ENCODE assay signal across 26 mouse cellular contexts in genomic region chr4:118867566-118867965, GRCm38 (mm10). TPM values are rescaled to one million over a fixed set of nuclear protein-coding genes. Genes with fewer than 3 reads are reported as not detected.
DNase-seq lines count a peak whose midpoint lies in the region; ATAC-seq and TF ChIP-seq lines count a peak whose summit lies in the region.
"Had no signal": no experiment of that assay in that cellular context is flagged by ENCODE, and none has a peak within 500 bp of the region (broad histone marks: within the 10 kb centered on the region; RNA-seq: fewer than 3 reads in every experiment).

No protein-coding gene starts in this region.

- TF ChIP-seq CTCF in heart, postnatal 0 days (IDR thresholded peaks at IDR 0.05; ENCODE audit: low read depth), result no peak

- H3K4me1 ChIP-seq in heart, postnatal 0 days (ENCODE audit: control insufficient read depth, insufficient read depth), result 0 out of 2 replicates have a peak, but pooled peaks cover 3% of the 10 kb centered on the region
- H3K4me1 ChIP-seq: forebrain, embryonic 10.5 days had no signal

- no peak overlapping the region for H3K9ac ChIP-seq in heart, postnatal 0 days (replicated peaks; ENCODE audit: low read depth, low read length)

- no peaks in the 10 kb centered on the region for H3K27me3 ChIP-seq in heart, postnatal 0 days (ENCODE audit: control insufficient read depth, insufficient read depth, low read length)

- H3K27ac ChIP-seq in heart, postnatal 0 days (ENCODE audit: low read depth), result peak overlapping the region; percentile 70
- H3K27ac ChIP-seq: forebrain, embryonic 10.5 days; stomach, postnatal 0 days had no signal

- H3K9me3 ChIP-seq in heart, postnatal 0 days (replicated peaks; ENCODE audit: control insufficient read depth, low read length), result no peaks in the 10 kb centered on the region
- H3K9me3 ChIP-seq: forebrain, embryonic 10.5 days had no signal

- intact Hi-C loops in heart, postnatal 25 days (cut with DNase I), result no loop called here

- 0 out of 2 replicates have a peak, but pooled peaks have one; percentile 28 for TF ChIP-seq EP300 in heart, postnatal 0 days (IDR thresholded peaks at IDR 0.05; ENCODE audit: low read depth)

- ATAC-seq in heart, postnatal 0 days (ENCODE audit: insufficient read depth, low read depth), result peak; percentile 92
- ATAC-seq: inflammation-experienced regulatory T-cells, adult 6 months had no signal

- no peak overlapping the region for H3K4me2 ChIP-seq in heart, postnatal 0 days (ENCODE audit: low read depth, low read length)

- DNase-seq in adrenal gland, postnatal 14 days, result peak; percentile 7
- no peak for DNase-seq in adrenal gland, postnatal 4 days (ENCODE audit: low spot score in 2 of 2)
- peak; percentile 59 for DNase-seq in heart, adult 11 months
- no peak for DNase-seq in heart, postnatal 25 days (ENCODE audit: low spot score)
- DNase-seq in brain, adult 2 months (ENCODE audit: low read depth, low spot score), result peak; percentile 1
- peak; percentile 57 for DNase-seq in heart, postnatal 0 days (ENCODE audit: low spot score)
- DNase-seq in frontal cortex, postnatal 14 days (ENCODE audit: low spot score in 2 of 2), result no peak
- DNase-seq in kidney, postnatal 36 days, result no peak
- DNase-seq: adrenal gland, adult 2 months; gastrocnemius, postnatal 14 days; kidney, adult 8-10 months; kidney, postnatal 25 days; lung, adult 18-20 months; right cerebral cortex, postnatal 25 days; thymus, postnatal 25 days had no signal

- no peak overlapping the region for H3K4me3 ChIP-seq in heart, postnatal 0 days (ENCODE audit: low read depth, low read length)
- H3K4me3 ChIP-seq: forebrain, embryonic 10.5 days had no signal

- H3K36me3 ChIP-seq in heart, postnatal 0 days (replicated peaks; ENCODE audit: control insufficient read depth, insufficient read depth, low read length), result no peaks in the 10 kb centered on the region
- H3K36me3 ChIP-seq: forebrain, embryonic 10.5 days had no signal

RNA-seq across cellular contexts. Expression of gene Olfr1331, which starts 3.1 kb away (rescaled TPM):
- not detected in 2 replicates for total RNA-seq in adrenal gland, postnatal 14 days (2021)
- not detected for total RNA-seq in adrenal gland, postnatal 4 days (2021)
- total RNA-seq in heart, postnatal 25 days (2021), result not detected
- not detected in 2 replicates for total RNA-seq in heart, postnatal 0 days (2014; rRNA removed; ENCODE audit: low replicate concordance)
- polyA plus RNA-seq in heart, postnatal 0 days (2015; fragmentation: Nextera tagmentation; extraction: Ambion mirVana), result not detected in 2 replicates
- total RNA-seq: adrenal gland, adult 2 months; gastrocnemius, postnatal 14 days; heart, postnatal 14 days; layer of hippocampus, postnatal 14 days; left cerebral cortex, postnatal 14 days; liver, adult 2 months; megakaryocyte-erythroid progenitor cell, adult 5-6 weeks; MEL had no signal
- polyA plus RNA-seq: adrenal gland, adult 2 months; forebrain, embryonic 10.5 days; inflammation-experienced regulatory T-cells, adult 6 months; liver, adult 2 months; neural tube, embryonic 11.5 days; stomach, postnatal 0 days had no signal

RNA-seq across cellular contexts. Expression of gene Olfr1330, which starts 20.8 kb away (rescaled TPM):
- total RNA-seq in adrenal gland, postnatal 14 days (2021), result not detected in 2 replicates
- not detected for total RNA-seq in adrenal gland, postnatal 4 days (2021)
- total RNA-seq in heart, postnatal 25 days (2021), result not detected
- not detected in 2 replicates for total RNA-seq in heart, postnatal 0 days (2014; rRNA removed; ENCODE audit: low replicate concordance)
- 0.14 and 0.22 TPM in 2 replicates for polyA plus RNA-seq in heart, postnatal 0 days (2015; fragmentation: Nextera tagmentation; extraction: Ambion mirVana)
- total RNA-seq: adrenal gland, adult 2 months; gastrocnemius, postnatal 14 days; heart, postnatal 14 days; layer of hippocampus, postnatal 14 days; left cerebral cortex, postnatal 14 days; liver, adult 2 months; megakaryocyte-erythroid progenitor cell, adult 5-6 weeks; MEL had no signal
- polyA plus RNA-seq: adrenal gland, adult 2 months; forebrain, embryonic 10.5 days; liver, adult 2 months; neural tube, embryonic 11.5 days; stomach, postnatal 0 days had no signal

RNA-seq across cellular contexts. Expression of gene Olfr1333, which starts 31.5 kb away (rescaled TPM):
- total RNA-seq in adrenal gland, postnatal 14 days (2021), result not detected in 2 replicates
- total RNA-seq in adrenal gland, postnatal 4 days (2021), result not detected
- not detected for total RNA-seq in heart, postnatal 25 days (2021)
- total RNA-seq in heart, postnatal 0 days (2014; rRNA removed; ENCODE audit: low replicate concordance), result not detected in 2 replicates
- not detected in 2 replicates for polyA plus RNA-seq in heart, postnatal 0 days (2015; fragmentation: Nextera tagmentation; extraction: Ambion mirVana)
- total RNA-seq: adrenal gland, adult 2 months; gastrocnemius, postnatal 14 days; heart, postnatal 14 days; layer of hippocampus, postnatal 14 days; left cerebral cortex, postnatal 14 days; liver, adult 2 months; megakaryocyte-erythroid progenitor cell, adult 5-6 weeks; MEL had no signal
- polyA plus RNA-seq: adrenal gland, adult 2 months; embryonic facial prominence, embryonic 14.5 days; forebrain, embryonic 10.5 days; inflammation-experienced regulatory T-cells, adult 6 months; liver, adult 2 months; neural tube, embryonic 11.5 days; stomach, postnatal 0 days had no signal

RNA-seq across cellular contexts. Expression of gene Olfr1329, which starts 49.7 kb away (rescaled TPM):
- not detected in 2 replicates for total RNA-seq in adrenal gland, postnatal 14 days (2021)
- not detected for total RNA-seq in adrenal gland, postnatal 4 days (2021)
- total RNA-seq in heart, postnatal 25 days (2021), result not detected
- total RNA-seq in heart, postnatal 0 days (2014; rRNA removed; ENCODE audit: low replicate concordance), result not detected in 2 replicates
- not detected in 2 replicates for polyA plus RNA-seq in heart, postnatal 0 days (2015; fragmentation: Nextera tagmentation; extraction: Ambion mirVana)
- total RNA-seq: adrenal gland, adult 2 months; gastrocnemius, postnatal 14 days; heart, postnatal 14 days; layer of hippocampus, postnatal 14 days; left cerebral cortex, postnatal 14 days; liver, adult 2 months; megakaryocyte-erythroid progenitor cell, adult 5-6 weeks; MEL had no signal
- polyA plus RNA-seq: adrenal gland, adult 2 months; embryonic facial prominence, embryonic 14.5 days; forebrain, embryonic 10.5 days; inflammation-experienced regulatory T-cells, adult 6 months; liver, adult 2 months; neural tube, embryonic 11.5 days; stomach, postnatal 0 days had no signal

RNA-seq across cellular contexts. Expression of gene Olfr1335, which starts 57.8 kb away (rescaled TPM):
- not detected in 2 replicates for total RNA-seq in adrenal gland, postnatal 14 days (2021)
- not detected for total RNA-seq in adrenal gland, postnatal 4 days (2021)
- total RNA-seq in heart, postnatal 25 days (2021), result not detected
- not detected in 2 replicates for total RNA-seq in heart, postnatal 0 days (2014; rRNA removed; ENCODE audit: low replicate concordance)
- not detected in 2 replicates for polyA plus RNA-seq in heart, postnatal 0 days (2015; fragmentation: Nextera tagmentation; extraction: Ambion mirVana)
- total RNA-seq: adrenal gland, adult 2 months; gastrocnemius, postnatal 14 days; heart, postnatal 14 days; layer of hippocampus, postnatal 14 days; left cerebral cortex, postnatal 14 days; liver, adult 2 months; megakaryocyte-erythroid progenitor cell, adult 5-6 weeks; MEL had no signal
- polyA plus RNA-seq: adrenal gland, adult 2 months; embryonic facial prominence, embryonic 14.5 days; forebrain, embryonic 10.5 days; inflammation-experienced regulatory T-cells, adult 6 months; liver, adult 2 months; neural tube, embryonic 11.5 days; stomach, postnatal 0 days had no signal

Comparison
In these comparisons a context has a peak if more than half of its experiments do, and no peak if none do; other contexts are left out.
1. DNase-seq: peak in adrenal gland, postnatal 14 days (single experiment), heart, adult 11 months (single experiment), brain, adult 2 months (single experiment) and heart, postnatal 0 days (single experiment); none in adrenal gland, postnatal 4 days (0 of 2), heart, postnatal 25 days (single experiment), frontal cortex, postnatal 14 days (0 of 2) and kidney, postnatal 36 days (0 of 2).